15 mouse cellular contexts compared by ENCODE assay signal in the genomic region with DNA sequence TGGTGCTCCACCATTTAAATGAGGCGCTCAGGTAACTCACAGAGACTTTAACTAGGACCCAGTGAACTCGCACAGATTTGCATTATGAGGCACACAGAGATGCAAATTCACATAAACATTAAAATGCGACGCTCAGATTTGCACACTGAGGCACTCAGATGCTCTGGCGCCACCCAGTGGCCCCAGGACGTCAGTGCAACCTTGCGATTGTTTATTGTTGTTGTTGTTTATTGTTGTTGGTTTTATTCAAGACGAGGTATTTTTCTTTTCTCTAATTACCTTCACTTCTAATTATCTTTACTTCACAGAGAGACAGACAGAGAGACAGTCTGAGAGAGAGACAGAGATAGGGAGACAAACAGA. TPM values are rescaled to one million over a fixed set of nuclear protein-coding genes. Genes with fewer than 3 reads are reported as not detected.
A peak's percentile ranks its signal among the peaks of the same experiment; 100 is the strongest.
DNase-seq lines count a peak whose midpoint lies in the region; ATAC-seq and TF ChIP-seq lines count a peak whose summit lies in the region.
"Not testable (repeated sequence)": the region's sequence is repeated elsewhere in the genome, so short reads cannot be mapped to it uniquely, and the experiment has no call there.
"Had no signal": no experiment of that assay in that cellular context is flagged by ENCODE, and none has a peak within 500 bp of the region (broad histone marks: within the 10 kb centered on the region; RNA-seq: fewer than 3 reads in every experiment).

No protein-coding gene starts in this region.

- not testable (repeated sequence) for H3K9me3 ChIP-seq in MEL (replicated peaks; ENCODE audit: insufficient read depth, low read length)
- peaks cover 18% of the 10 kb centered on the region for H3K9me3 ChIP-seq in midbrain, embryonic 14.5 days (ENCODE audit: control insufficient read depth, low read length)

- not testable (repeated sequence) for H3K27me3 ChIP-seq in MEL (ENCODE audit: control insufficient read depth in 1 of 2, insufficient read depth in 2 of 2, low read length in 2 of 2); midbrain, embryonic 14.5 days (ENCODE audit: control insufficient read depth, insufficient read depth, low read length)

- not testable (repeated sequence) for H3K79me2 ChIP-seq in MEL (ENCODE audit: control insufficient read depth, insufficient read depth, low read length, poor library complexity)

- not testable (repeated sequence) for TF ChIP-seq RAD21 in MEL (IDR thresholded peaks at IDR 0.05; ENCODE audit: low read depth, low read length)

- H3K4me3 ChIP-seq in MEL (ENCODE audit: control insufficient read depth in 1 of 2, insufficient read depth in 1 of 2, low read depth in 2 of 2, low read length in 2 of 2); midbrain, embryonic 14.5 days (replicated peaks; ENCODE audit: low read depth, low read length): not testable (repeated sequence)

- TF ChIP-seq POLR2A in MEL (IDR thresholded peaks at IDR 0.05; ENCODE audit: control insufficient read depth in 1 of 2, insufficient read depth in 1 of 2, low read depth in 1 of 2, low read length in 2 of 2, poor library complexity in 1 of 2); brain, embryonic 14.5 days (IDR thresholded peaks at IDR 0.05; ENCODE audit: borderline replicate concordance, extremely low read depth, insufficient read depth, insufficient read length, poor library complexity, severe bottlenecking): not testable (repeated sequence)

- peak; percentile 79 for DNase-seq in MEL (ENCODE audit: low read depth, low spot score)
- DNase-seq in brain, embryonic 14.5 days (ENCODE audit: low read depth): peak; percentile 93
- peak; percentile 1 for DNase-seq in embryo, embryonic 9.5 days (ENCODE audit: extremely low spot score)
- peak; percentile 74 for DNase-seq in heart, adult 11 months
- DNase-seq in kidney, postnatal 25 days: peak; percentile 21 to 44
- DNase-seq in midbrain, embryonic 14.5 days: peak; percentile 45
- peak; percentile 43 to 61 for DNase-seq in spleen, postnatal 4 days (ENCODE audit: low spot score in 2 of 2)

- not testable (repeated sequence) for H3K9ac ChIP-seq in MEL (ENCODE audit: control insufficient read depth, low read depth, low read length, poor library complexity, severe bottlenecking); midbrain, embryonic 14.5 days (replicated peaks; ENCODE audit: low read length)

- TF ChIP-seq CTCF in MEL (IDR thresholded peaks at IDR 0.05 in 2 of 3, conservative IDR thresholded peaks at IDR 0.05 in 1 of 3; ENCODE audit: control insufficient read depth in 1 of 3, insufficient read depth in 1 of 3, low read depth in 2 of 3, low read length in 3 of 3, poor library complexity in 1 of 3, severe bottlenecking in 1 of 3); brain, embryonic 14.5 days (IDR thresholded peaks at IDR 0.05; ENCODE audit: borderline replicate concordance, extremely low read depth, insufficient read depth, insufficient read length): not testable (repeated sequence)

- H3K4me2 ChIP-seq in midbrain, embryonic 14.5 days (ENCODE audit: low read length): not testable (repeated sequence)

- 58% methylated on average over 6 of the region's 8 CpGs for WGBS in midbrain, embryonic 14.5 days

- H3K36me3 ChIP-seq in MEL (ENCODE audit: control insufficient read depth in 1 of 2, insufficient read depth in 2 of 2, low read length in 2 of 2): not testable (repeated sequence)
- peaks cover 30% of the 10 kb centered on the region for H3K36me3 ChIP-seq in midbrain, embryonic 14.5 days (ENCODE audit: control insufficient read depth, insufficient read depth, low read length)

- TF ChIP-seq EP300 in MEL (IDR thresholded peaks at IDR 0.05; ENCODE audit: low read depth in 1 of 2, low read length in 2 of 2): not testable (repeated sequence)

- not testable (repeated sequence) for H3K4me1 ChIP-seq in MEL (ENCODE audit: control insufficient read depth in 1 of 2, insufficient read depth in 2 of 2, low read length in 2 of 2); midbrain, embryonic 14.5 days (ENCODE audit: control insufficient read depth, insufficient read depth, low read length)

- H3K27ac ChIP-seq in MEL (ENCODE audit: control insufficient read depth, low read depth, low read length); midbrain, embryonic 14.5 days (replicated peaks; ENCODE audit: low read depth, low read length): not testable (repeated sequence)

- peak; percentile 19; the same call in 1 of the 2 replicates for ATAC-seq in midbrain, embryonic 14.5 days (ENCODE audit: low FRiP score, low TSS enrichment)

RNA-seq across cellular contexts. Expression of a gene that starts 20.3 kb away (rescaled TPM):
- not detected in 2 replicates for total RNA-seq in MEL (2012; rRNA removed)
- not detected for polyA plus RNA-seq in MEL (2012; ENCODE audit: insufficient read depth in 1 of 2, insufficient read length in 2 of 2, low read depth in 1 of 2, low replicate concordance in 2 of 2, missing spikeins in 1 of 2)
- polyA plus RNA-seq in brain, embryonic 14.5 days (2012; rRNA removed): not detected in 2 replicates
- polyA plus RNA-seq in midbrain, embryonic 14.5 days (2014; fragmentation: Nextera tagmentation; extraction: Ambion mirVana): not detected in 2 replicates
- total RNA-seq: adrenal gland, postnatal 4 days; gastrocnemius, adult 18-20 months; heart, postnatal 25 days; left cerebral cortex, postnatal 14 days; midbrain, postnatal 0 days had no signal
- polyA plus RNA-seq: embryonic facial prominence, embryonic 15.5 days; kidney, postnatal 0 days; lung, embryonic 16.5 days; midbrain, postnatal 0 days had no signal

RNA-seq across cellular contexts. Expression of a gene that starts 50.2 kb away (rescaled TPM):
- not detected in 2 replicates for total RNA-seq in MEL (2012; rRNA removed)
- not detected for polyA plus RNA-seq in MEL (2012; ENCODE audit: insufficient read depth in 1 of 2, insufficient read length in 2 of 2, low read depth in 1 of 2, low replicate concordance in 2 of 2, missing spikeins in 1 of 2)
- polyA plus RNA-seq in brain, embryonic 14.5 days (2012; rRNA removed): not detected in 2 replicates
- not detected in 2 replicates for polyA plus RNA-seq in midbrain, embryonic 14.5 days (2014; fragmentation: Nextera tagmentation; extraction: Ambion mirVana)
- total RNA-seq: adrenal gland, postnatal 4 days; gastrocnemius, adult 18-20 months; heart, postnatal 25 days; left cerebral cortex, postnatal 14 days; midbrain, postnatal 0 days had no signal
- polyA plus RNA-seq: embryonic facial prominence, embryonic 15.5 days; kidney, postnatal 0 days; lung, embryonic 16.5 days; midbrain, postnatal 0 days had no signal

Comparison
In these comparisons a context has a peak if more than half of its experiments do, and no peak if none do; other contexts are left out.
1. DNase-seq: peak in every context shown above with its lines; median percentile 93 in brain, embryonic 14.5 days; 79 in MEL; 74 in heart, adult 11 months; 52 in spleen, postnatal 4 days; 45 in midbrain, embryonic 14.5 days; 32 in kidney, postnatal 25 days; 1 in embryo, embryonic 9.5 days.